Mouse (Mus musculus) cortical plate, adult 2 months (tissue): ENCODE measurements around the gene Klhdc8a.

Experiments used
- CTCF ChIP-seq: fragments of 200-500 bp; IDR thresholded peaks from 2 replicates; pipeline ENCODE4 v1.5.1; 2011; ENCODE audit warnings: mild to moderate bottlenecking, control low read depth, low read length; ENCODE audit not compliant: insufficient read depth; ENCODE audit errors: extremely low read depth
- POLR2A ChIP-seq: fragments of 200-500 bp; IDR thresholded peaks from 2 replicates; pipeline ENCODE4 v1.6.1; 2011; ENCODE audit warnings: mild to moderate bottlenecking, low read length, control low read depth; ENCODE audit not compliant: insufficient read depth; ENCODE audit errors: extremely low read depth

- no peak for TF ChIP-seq CTCF
- TF ChIP-seq POLR2A: no peak
Observed at GRCm38 (mm10) chr1:132326777-132327176, 28.4 kb downstream of the Klhdc8a start.
